Mouse (Mus musculus) hindbrain, embryonic 12.5 days (tissue): ENCODE measurements around the gene Vav2. TPM values are rescaled to one million over a fixed set of nuclear protein-coding genes. Genes with fewer than 3 reads are reported as not detected.

ENCODE experiments used
- ATAC-seq: fragments of 200-750 bp; cut with Nextera tagmentation; 2 replicates; pipeline ENCODE4 v1.8.0; 2017; ENCODE audit warnings: moderate TSS enrichment; ENCODE audit not compliant: low FRiP score
- H3K27ac ChIP-seq: fragments of 300-500 bp; sonication (generic); 2 replicates; pipeline ENCODE4 v1.5.1; 2016; ENCODE audit warnings: mild to moderate bottlenecking
- H3K27me3 ChIP-seq: fragments of 300-500 bp; sonication (generic); 2 replicates; pipeline ENCODE4 v1.6.1; 2016; ENCODE audit warnings: mild to moderate bottlenecking
- H3K36me3 ChIP-seq: fragments of 300-500 bp; sonication (generic); 2 replicates; pipeline ENCODE4 v1.6.1; 2016; ENCODE audit warnings: mild to moderate bottlenecking
- H3K4me1 ChIP-seq: fragments of 300-500 bp; sonication (generic); 2 replicates; pipeline ENCODE4 v1.6.1; 2016
- H3K4me2 ChIP-seq: fragments of 300-500 bp; sonication (generic); replicated peaks from 2 replicates; pipeline ENCODE4 v1.6.1; 2016; ENCODE audit warnings: mild to moderate bottlenecking
- H3K4me3 ChIP-seq: fragments of 300-500 bp; sonication (generic); 2 replicates; pipeline ENCODE4 v1.5.1; 2016; ENCODE audit warnings: mild to moderate bottlenecking
- H3K9ac ChIP-seq: fragments of 300-500 bp; sonication (generic); 2 replicates; pipeline ENCODE4 v1.6.1; 2016; ENCODE audit warnings: mild to moderate bottlenecking, moderate library complexity
- H3K9me3 ChIP-seq: fragments of 300-500 bp; sonication (generic); replicated peaks from 2 replicates; pipeline ENCODE4 v1.6.1; 2016; ENCODE audit warnings: mild to moderate bottlenecking
- WGBS: fragments of 180-500 bp; shearing (Covaris S2); methylation state at CpG from one replicate; pipeline ENCODE4 v1.1.7; 2016; 5-methylcytosine and 5-hydroxymethylcytosine counted together
- polyA plus RNA-seq: library from polyadenylated mRNA; unstranded; fragments of >200 nt; fragmentation: Nextera tagmentation; extraction: Ambion mirVana; gene quantifications from 2 replicates; pipeline ENCODE4 v1.2.1, GENCODE M21; 2016

Gene Vav2
- polyA plus RNA-seq, 1 experiment from 2014 or later: 23.0 TPM

- WGBS: 63% methylated on average over 1 of the region's 1 CpGs
Observed at GRCm38 (mm10) chr2:27437876-27438275, 11.0 kb upstream of the Vav2 start.

GRCm38 (mm10) chr2:27432599-27432998 lies 5.8 kb upstream of the Vav2 start:
- H3K4me2 ChIP-seq: no peak overlapping the region
- peaks cover 10% of the 10 kb centered on the region for H3K4me1 ChIP-seq
- H3K27me3 ChIP-seq: no peaks in the 10 kb centered on the region; the same call in 1 of the 2 replicates
- no peaks in the 10 kb centered on the region for H3K36me3 ChIP-seq
- H3K9ac ChIP-seq: no peak overlapping the region
- no peaks in the 10 kb centered on the region for H3K9me3 ChIP-seq
- WGBS: 76% methylated on average over 2 of the region's 2 CpGs
- no peak overlapping the region for H3K4me3 ChIP-seq
- H3K27ac ChIP-seq: no peak overlapping the region
- no peak for ATAC-seq

More at GRCm38 (mm10) chr2:27437876-27438275, 11.0 kb upstream of the Vav2 start:
- no peak overlapping the region for H3K9ac ChIP-seq
- H3K4me3 ChIP-seq: no peak overlapping the region
- no peaks in the 10 kb centered on the region for H3K27me3 ChIP-seq
- H3K36me3 ChIP-seq: no peaks in the 10 kb centered on the region
- H3K4me1 ChIP-seq: peaks cover 12% of the 10 kb centered on the region
- H3K9me3 ChIP-seq: no peaks in the 10 kb centered on the region
- no peak overlapping the region for H3K4me2 ChIP-seq
- no peak for ATAC-seq
- H3K27ac ChIP-seq: no peak overlapping the region

GRCm38 (mm10) chr2:27430621-27431020 lies 3.8 kb upstream of the Vav2 start:
- Histone ChIP-seq H3K9me3 (no peaks in the 10 kb centered on the region), H3K27me3 (no peaks in the 10 kb centered on the region; the same call in 1 of the 2 replicates), H3K4me1 (peaks cover 15% of the 10 kb centered on the region), H3K9ac (no peak overlapping the region), H3K36me3 (no peaks in the 10 kb centered on the region), H3K4me3 (no peak overlapping the region), H3K27ac (no peak overlapping the region), H3K4me2 (no peak overlapping the region)
- ATAC-seq: no peak
- 92% methylated on average over 7 of the region's 7 CpGs for WGBS

GRCm38 (mm10) chr2:27428071-27428470 lies 1.2 kb upstream of the Vav2 start:
- Histone ChIP-seq H3K4me1 (peaks cover 34% of the 10 kb centered on the region), H3K9ac (no peak overlapping the region), H3K4me3 (no peak overlapping the region), H3K27ac (peak overlapping the region; percentile 41; the same call in 1 of the 2 replicates), H3K9me3 (no peaks in the 10 kb centered on the region), H3K36me3 (no peaks in the 10 kb centered on the region), H3K27me3 (no peaks in the 10 kb centered on the region; the same call in 1 of the 2 replicates), H3K4me2 (no peak overlapping the region)
- WGBS: 0% methylated on average over 4 of the region's 4 CpGs
- peak; percentile 14; the same call in 1 of the 2 replicates for ATAC-seq

GRCm38 (mm10) chr2:27426406-27426854 lies 403 bp downstream of the Vav2 start:
- Histone ChIP-seq H3K4me3 (peak overlapping the region; percentile 75), H3K36me3 (no peaks in the 10 kb centered on the region), H3K9me3 (no peaks in the 10 kb centered on the region), H3K27me3 (no peaks in the 10 kb centered on the region; the same call in 1 of the 2 replicates), H3K9ac (peak overlapping the region; percentile 82), H3K4me2 (peak overlapping the region; percentile 96), H3K27ac (peak overlapping the region; percentile 89), H3K4me1 (peaks cover 50% of the 10 kb centered on the region)
- peak; percentile 47 for ATAC-seq
- WGBS: under 1% methylated on average over 54 of the region's 64 CpGs

- peak overlapping the region; percentile 82 for H3K9ac ChIP-seq
- H3K27ac ChIP-seq: peak overlapping the region; percentile 89
- H3K4me1 ChIP-seq: peaks cover 54% of the 10 kb centered on the region
- H3K36me3 ChIP-seq: no peaks in the 10 kb centered on the region
- peak; percentile 11 for ATAC-seq
- no peaks in the 10 kb centered on the region; the same call in 1 of the 2 replicates for H3K27me3 ChIP-seq
- peak overlapping the region; percentile 96 for H3K4me2 ChIP-seq
- no peaks in the 10 kb centered on the region for H3K9me3 ChIP-seq
- peak overlapping the region; percentile 75 for H3K4me3 ChIP-seq
- WGBS: under 1% methylated on average over 60 of the region's 60 CpGs
Observed at GRCm38 (mm10) chr2:27425751-27426405, 955 bp downstream of the Vav2 start.

GRCm38 (mm10) chr2:27425161-27425611 lies 1.6 kb downstream of the Vav2 start:
- H3K9ac ChIP-seq: peak overlapping the region; percentile 82
- H3K27me3 ChIP-seq: no peaks in the 10 kb centered on the region; the same call in 1 of the 2 replicates
- no peaks in the 10 kb centered on the region for H3K36me3 ChIP-seq
- no peak for ATAC-seq
- peak overlapping the region; percentile 89 for H3K27ac ChIP-seq
- H3K9me3 ChIP-seq: no peaks in the 10 kb centered on the region
- H3K4me3 ChIP-seq: peak overlapping the region; percentile 75
- WGBS: under 1% methylated on average over 20 of the region's 20 CpGs
- peaks cover 55% of the 10 kb centered on the region for H3K4me1 ChIP-seq
- H3K4me2 ChIP-seq: peak overlapping the region; percentile 96

GRCm38 (mm10) chr2:27423596-27423995 lies 3.2 kb downstream of the Vav2 start:
- Histone ChIP-seq H3K27me3 (no peaks in the 10 kb centered on the region), H3K9ac (peak overlapping the region; percentile 47; the same call in 1 of the 2 replicates), H3K9me3 (no peaks in the 10 kb centered on the region), H3K27ac (no peak overlapping the region), H3K4me2 (peak overlapping the region; percentile 96), H3K4me3 (peak overlapping the region; percentile 75; the same call in 1 of the 2 replicates), H3K4me1 (peaks cover 71% of the 10 kb centered on the region), H3K36me3 (no peaks in the 10 kb centered on the region)
- 71% methylated on average over 7 of the region's 7 CpGs for WGBS
- no peak for ATAC-seq

- Histone ChIP-seq H3K9ac (no peak overlapping the region), H3K9me3 (no peaks in the 10 kb centered on the region), H3K36me3 (no peaks in the 10 kb centered on the region), H3K4me3 (no peak overlapping the region), H3K4me1 (peaks cover 82% of the 10 kb centered on the region), H3K27me3 (no peaks in the 10 kb centered on the region), H3K27ac (no peak overlapping the region), H3K4me2 (0 out of 2 replicates have a peak overlapping the region, but pooled peaks have one; percentile 11)
- no peak for ATAC-seq
- 74% methylated on average over 20 of the region's 20 CpGs for WGBS
Observed at GRCm38 (mm10) chr2:27421293-27422068, 5.4 kb downstream of the Vav2 start.

- H3K27me3 ChIP-seq: no peaks in the 10 kb centered on the region
- H3K9me3 ChIP-seq: no peaks in the 10 kb centered on the region
- 51% methylated on average over 6 of the region's 6 CpGs for WGBS
- H3K9ac ChIP-seq: no peak overlapping the region
- H3K4me1 ChIP-seq: peaks cover 92% of the 10 kb centered on the region
- 0 out of 2 replicates have a peak overlapping the region, but pooled peaks have one; percentile 23 for H3K27ac ChIP-seq
- no peak for ATAC-seq
- no peak overlapping the region for H3K4me3 ChIP-seq
- no peaks in the 10 kb centered on the region for H3K36me3 ChIP-seq
- H3K4me2 ChIP-seq: no peak overlapping the region
Observed at GRCm38 (mm10) chr2:27418577-27419070, 8.2 kb downstream of the Vav2 start.

GRCm38 (mm10) chr2:27417648-27418153 lies 9.1 kb downstream of the Vav2 start:
- ATAC-seq: no peak

GRCm38 (mm10) chr2:27416425-27416824 lies 10.4 kb downstream of the Vav2 start:
- H3K4me3 ChIP-seq: no peak overlapping the region
- no peaks in the 10 kb centered on the region for H3K27me3 ChIP-seq
- H3K9ac ChIP-seq: no peak overlapping the region
- no peaks in the 10 kb centered on the region for H3K36me3 ChIP-seq
- ATAC-seq: no peak
- H3K4me2 ChIP-seq: no peak overlapping the region
- 46% methylated on average over 3 of the region's 3 CpGs for WGBS
- H3K9me3 ChIP-seq: no peaks in the 10 kb centered on the region
- peaks cover 90% of the 10 kb centered on the region for H3K4me1 ChIP-seq
- no peak overlapping the region for H3K27ac ChIP-seq

More at GRCm38 (mm10) chr2:27417648-27418153, 9.1 kb downstream of the Vav2 start:
- H3K9me3 ChIP-seq: no peaks in the 10 kb centered on the region
- H3K27ac ChIP-seq: 0 out of 2 replicates have a peak overlapping the region, but pooled peaks have one; percentile 45
- WGBS: 58% methylated on average over 5 of the region's 5 CpGs
- no peaks in the 10 kb centered on the region for H3K36me3 ChIP-seq
- H3K9ac ChIP-seq: no peak overlapping the region
- peaks cover 90% of the 10 kb centered on the region for H3K4me1 ChIP-seq
- no peak overlapping the region for H3K4me2 ChIP-seq
- no peaks in the 10 kb centered on the region for H3K27me3 ChIP-seq
- no peak overlapping the region for H3K4me3 ChIP-seq
